Mouse (Mus musculus) erythroid progenitor cell, adult 5-6 weeks (primary cell): ENCODE results near the gene Hist1h2ap. TPM values are rescaled to one million over a fixed set of nuclear protein-coding genes. Genes with fewer than 3 reads are reported as not detected.
"Not testable (repeated sequence)": the region's sequence is repeated elsewhere in the genome, so short reads cannot be mapped to it uniquely, and the experiment has no call there.

Source experiments
- ATAC-seq: replicated peaks from 2 replicates; pipeline ENCODE4 v1.8.0; 2016; ENCODE audit warnings: moderate number of reproducible peaks, mild to moderate bottlenecking, moderate TSS enrichment, inconsistent platforms; ENCODE audit not compliant: poor library complexity, low FRiP score, severe bottlenecking
- total RNA-seq, 2 experiments: library from RNA; stranded (forward) in 1 of 2; stranded (reverse) in 1 of 2; fragments of 150-400 nt in 1 of 2; fragments of 186-747, 209-891 nt in 1 of 2; gene quantifications; 2 replicates each; pipeline versions ENCODE4 v1.2.3 to v1.2.4; 2015 to 2017; ENCODE audit warnings: low replicate concordance in 2 of 2

Hist1h2ap gene
- total RNA-seq (2015; ENCODE audit: low replicate concordance) (209 and 329 TPM in 2 replicates), total RNA-seq (2017; ENCODE audit: low replicate concordance) (6,300 and 16,342 TPM in 2 replicates)

GRCm38 (mm10) chr13:21833461-21833860 lies at the start of gene Hist1h2ap, which contains the start of gene Hist1h2br:
Gene Hist1h2ap (minus strand): TSS chr13:21833507.
Gene Hist1h2br (plus strand): TSS chr13:21833743.
- peak; percentile 75 for ATAC-seq

GRCm38 (mm10) chr13:21882760-21883405 lies 49.6 kb upstream of the Hist1h2ap start:
- ATAC-seq: no peak; the same call in 1 of the 2 replicates

- no peak for ATAC-seq
Measured at GRCm38 (mm10) chr13:21881878-21882669, 48.8 kb upstream of the Hist1h2ap start.

GRCm38 (mm10) chr13:21880735-21881134 lies 47.4 kb upstream of the Hist1h2ap start:
- no peak for ATAC-seq

- ATAC-seq: not testable (repeated sequence)
Measured at GRCm38 (mm10) chr13:21865503-21865902, 32.2 kb upstream of the Hist1h2ap start.

- no peak for ATAC-seq
Measured at GRCm38 (mm10) chr13:21861608-21862007, 28.3 kb upstream of the Hist1h2ap start.

- no peak for ATAC-seq
Measured at GRCm38 (mm10) chr13:21855698-21856162, 22.4 kb upstream of the Hist1h2ap start.

- ATAC-seq: peak; percentile 37; the same call in 1 of the 2 replicates
Measured at GRCm38 (mm10) chr13:21855146-21855545, 21.8 kb upstream of the Hist1h2ap start.

GRCm38 (mm10) chr13:21852215-21852945 lies 19.1 kb upstream of the Hist1h2ap start:
- ATAC-seq: no peak

- ATAC-seq: not testable (repeated sequence)
Measured at GRCm38 (mm10) chr13:21850696-21851095, 17.4 kb upstream of the Hist1h2ap start.

- ATAC-seq: no peak
Measured at GRCm38 (mm10) chr13:21847883-21848282, 14.6 kb upstream of the Hist1h2ap start.

GRCm38 (mm10) chr13:21846356-21846755 lies 13.0 kb upstream of the Hist1h2ap start:
- peak; percentile 70 for ATAC-seq

- ATAC-seq: peak; percentile 83
Measured at GRCm38 (mm10) chr13:21840508-21840907, 7.2 kb upstream of the Hist1h2ap start.

- peak; percentile 59 for ATAC-seq
Measured at GRCm38 (mm10) chr13:21831418-21832394, 1.6 kb downstream of the Hist1h2ap start, which contains the start of gene Hist1h4n. Gene Hist1h4n (minus strand): TSS chr13:21832196.

GRCm38 (mm10) chr13:21830344-21830743 lies 3.0 kb downstream of the Hist1h2ap start:
- ATAC-seq: no peak

- ATAC-seq: no peak
Measured at GRCm38 (mm10) chr13:21828511-21828910, 4.8 kb downstream of the Hist1h2ap start.

- ATAC-seq: peak; percentile 67
Measured at GRCm38 (mm10) chr13:21820082-21820890, 13.0 kb downstream of the Hist1h2ap start.

- peak; percentile 64 for ATAC-seq
Measured at GRCm38 (mm10) chr13:21812092-21812491, 21.2 kb downstream of the Hist1h2ap start.
